In the genomic region with DNA sequence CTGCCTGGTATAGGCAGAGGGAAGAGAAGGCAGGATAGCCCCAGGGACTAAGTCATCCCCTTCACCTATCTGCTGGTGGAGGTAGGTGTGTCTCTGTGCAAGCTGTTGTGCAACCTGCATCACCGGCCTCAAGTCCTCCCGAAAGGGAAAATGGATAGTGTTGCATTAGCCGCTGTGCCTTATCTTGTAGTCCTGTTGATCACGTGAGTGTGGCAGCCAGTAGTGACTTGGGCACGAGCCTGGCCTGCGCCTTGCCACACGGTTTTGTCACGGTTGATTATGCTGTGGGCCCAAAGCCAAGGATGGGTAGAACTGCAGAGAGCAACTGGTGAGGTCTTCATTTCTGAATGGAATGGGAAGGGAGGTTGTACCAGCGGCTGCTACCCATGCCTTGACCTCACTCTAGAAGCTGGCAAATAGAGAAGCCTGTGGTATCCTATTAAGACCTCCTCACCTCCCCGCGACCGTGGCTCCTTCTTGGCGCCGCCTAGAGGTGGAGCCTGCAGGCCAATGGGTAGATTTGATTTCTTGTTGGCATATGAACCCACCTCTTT, we compare ENCODE assay signal across 8 mouse cellular contexts. TPM values are rescaled to one million over a fixed set of nuclear protein-coding genes. Genes with fewer than 3 reads are reported as not detected.
DNase-seq lines count a peak whose midpoint lies in the region; ATAC-seq and TF ChIP-seq lines count a peak whose summit lies in the region.

No protein-coding gene starts in this region.

- H3K27me3 ChIP-seq in MEL (ENCODE audit: control insufficient read depth in 1 of 2, insufficient read depth in 2 of 2, low read length in 2 of 2), result no peaks in the 10 kb centered on the region
- no peaks in the 10 kb centered on the region for H3K27me3 ChIP-seq in heart, embryonic 16.5 days (ENCODE audit: control insufficient read depth, insufficient read depth, low read length)
- peaks cover 8% of the 10 kb centered on the region for H3K27me3 ChIP-seq in megakaryocyte, embryonic 14.5 days (replicated peaks)
- H3K27me3 ChIP-seq in spleen, adult 2 months (ENCODE audit: control insufficient read depth, insufficient read depth, low read length), result no peaks in the 10 kb centered on the region

- TF ChIP-seq POLR2A in MEL (IDR thresholded peaks at IDR 0.05; ENCODE audit: control insufficient read depth in 1 of 2, insufficient read depth in 1 of 2, low read depth in 1 of 2, low read length in 2 of 2, poor library complexity in 1 of 2), result peak; percentile 49 to 79; a peak in 2 of 4 replicates
- TF ChIP-seq POLR2A in spleen, adult 2 months (IDR thresholded peaks at IDR 0.05; ENCODE audit: low read depth, low read length), result no peak; the same call in 1 of the 2 replicates

- peaks cover 4 to 10% of the 10 kb centered on the region in 2 experiments; a peak in 3 of 4 replicates for H3K4me1 ChIP-seq in MEL (ENCODE audit: control insufficient read depth in 1 of 2, insufficient read depth in 2 of 2, low read length in 2 of 2)
- peaks cover 19% of the 10 kb centered on the region for H3K4me1 ChIP-seq in heart, embryonic 16.5 days (ENCODE audit: control insufficient read depth, insufficient read depth, low read length)
- peaks cover 71% of the 10 kb centered on the region for H3K4me1 ChIP-seq in megakaryocyte, embryonic 14.5 days
- peaks cover 13% of the 10 kb centered on the region; the same call in 1 of the 2 replicates for H3K4me1 ChIP-seq in spleen, adult 2 months (ENCODE audit: control insufficient read depth, insufficient read depth, insufficient read length)

- H3K9ac ChIP-seq in MEL (ENCODE audit: control insufficient read depth, low read depth, low read length, poor library complexity, severe bottlenecking), result peak overlapping the region; percentile 80
- peak overlapping the region; percentile 84; the same call in 1 of the 2 replicates for H3K9ac ChIP-seq in heart, embryonic 16.5 days (ENCODE audit: low read length)

- peak overlapping the region; percentile 25 for H3K27ac ChIP-seq in MEL (ENCODE audit: control insufficient read depth, low read depth, low read length)
- H3K27ac ChIP-seq in heart, embryonic 16.5 days (ENCODE audit: low read length), result no peak overlapping the region
- H3K27ac ChIP-seq in spleen, adult 2 months (ENCODE audit: insufficient read depth, low read length), result 0 out of 2 replicates have a peak overlapping the region, but pooled peaks have one; percentile 22

- H3K79me2 ChIP-seq in MEL (ENCODE audit: control insufficient read depth, insufficient read depth, low read length, poor library complexity), result peaks cover 19% of the 10 kb centered on the region

- WGBS in heart, embryonic 16.5 days, result 14% methylated on average over 14 of the region's 14 CpGs
- WGBS in spleen, adult 2 months, result 14% methylated on average over 14 of the region's 14 CpGs

- no peaks in the 10 kb centered on the region for H3K9me3 ChIP-seq in MEL (replicated peaks; ENCODE audit: insufficient read depth, low read length)
- no peaks in the 10 kb centered on the region for H3K9me3 ChIP-seq in heart, embryonic 16.5 days (replicated peaks; ENCODE audit: control insufficient read depth, low read length)
- no peaks in the 10 kb centered on the region for H3K9me3 ChIP-seq in megakaryocyte, embryonic 14.5 days

- no peak for ATAC-seq in heart, embryonic 16.5 days (replicated peaks; ENCODE audit: extremely low read depth, insufficient read depth, low FRiP score)

- peak; percentile 38 to 72 (median 55); a peak in 5 of 6 replicates for TF ChIP-seq CTCF in MEL (IDR thresholded peaks at IDR 0.05 in 2 of 3, conservative IDR thresholded peaks at IDR 0.05 in 1 of 3; ENCODE audit: control insufficient read depth in 1 of 3, insufficient read depth in 1 of 3, low read depth in 2 of 3, low read length in 3 of 3, poor library complexity in 1 of 3, severe bottlenecking in 1 of 3)
- TF ChIP-seq CTCF in spleen, adult 2 months (IDR thresholded peaks at IDR 0.05; ENCODE audit: extremely low read depth, insufficient read depth, insufficient read length, insufficient replicate concordance), result peak; percentile 41; the same call in 1 of the 2 replicates

- TF ChIP-seq EP300 in MEL (IDR thresholded peaks at IDR 0.05; ENCODE audit: low read depth in 1 of 2, low read length in 2 of 2), result 0 out of 4 replicates have a peak, but pooled peaks of 1 of the 2 experiments have one; percentile 6

- peak overlapping the region; percentile 90 for H3K4me2 ChIP-seq in heart, embryonic 16.5 days (ENCODE audit: low read depth, low read length)

- peak; percentile 49 to 81 for DNase-seq in adrenal gland, adult (ENCODE audit: inconsistent age in 2 of 2, low spot score in 1 of 2)
- DNase-seq in adrenal gland, adult 18-20 months (ENCODE audit: low spot score in 2 of 2), result no peak
- peak; percentile 91 for DNase-seq in MEL (ENCODE audit: low read depth, low spot score)
- DNase-seq in cerebellum, postnatal 10 days, result peak; percentile 98
- peak; percentile 69 to 78 for DNase-seq in kidney, postnatal 36 days
- DNase-seq in spleen, adult 2 months (ENCODE audit: low read depth in 1 of 2, low spot score in 2 of 2), result peak in 1 of 2 experiments; percentile 66

- H3K36me3 ChIP-seq in MEL (ENCODE audit: control insufficient read depth in 1 of 2, insufficient read depth in 2 of 2, low read length in 2 of 2), result peaks cover 0 to 9% of the 10 kb centered on the region in 2 experiments; a peak in 1 of 4 replicates
- no peaks in the 10 kb centered on the region for H3K36me3 ChIP-seq in heart, embryonic 16.5 days (ENCODE audit: control insufficient read depth, insufficient read depth)
- H3K36me3 ChIP-seq in megakaryocyte, embryonic 14.5 days (replicated peaks; ENCODE audit: low read length), result peaks cover 4% of the 10 kb centered on the region
- no peaks in the 10 kb centered on the region for H3K36me3 ChIP-seq in spleen, adult 2 months (ENCODE audit: control insufficient read depth, insufficient read depth, low read length)

- H3K4me3 ChIP-seq in MEL (ENCODE audit: control insufficient read depth in 1 of 2, insufficient read depth in 1 of 2, low read depth in 2 of 2, low read length in 2 of 2), result peak overlapping the region; percentile 58 to 81
- peak overlapping the region; percentile 75 for H3K4me3 ChIP-seq in heart, embryonic 16.5 days (ENCODE audit: low read length)
- peak overlapping the region; percentile 95 for H3K4me3 ChIP-seq in megakaryocyte, embryonic 14.5 days (replicated peaks)
- peak overlapping the region; percentile 75 for H3K4me3 ChIP-seq in spleen, adult 2 months (ENCODE audit: extremely low read depth, insufficient read depth, insufficient read length)

- TF ChIP-seq RAD21 in MEL (IDR thresholded peaks at IDR 0.05; ENCODE audit: low read depth, low read length), result no peak; the same call in 1 of the 2 replicates

TF ChIP-seq in MEL, 35 proteins besides CTCF, POLR2A, EP300 and RAD21 (continues in another document):
- TF ChIP-seq MAFK (IDR thresholded peaks at IDR 0.05; ENCODE audit: borderline replicate concordance, low read depth, low read length) (no peak), UBTF (IDR thresholded peaks at IDR 0.05; ENCODE audit: borderline replicate concordance, insufficient read depth, low read depth, low read length) (no peak), GABPA (IDR thresholded peaks at IDR 0.05; ENCODE audit: low read depth, low read length) (no peak), MEF2A (IDR thresholded peaks at IDR 0.05; ENCODE audit: extremely low read depth, insufficient replicate concordance, low read depth, low read length, poor library complexity, severe bottlenecking) (no peak), USF1 (IDR thresholded peaks at IDR 0.05; ENCODE audit: low read depth, low read length) (peak; percentile 95), CHD2 (IDR thresholded peaks at IDR 0.05; ENCODE audit: low read length) (no peak), NELFE (IDR thresholded peaks at IDR 0.05; ENCODE audit: low read depth, low read length) (peak; percentile 47; the same call in 1 of the 2 replicates), MAX (IDR thresholded peaks at IDR 0.05; ENCODE audit: low read length) (peak; percentile 89), GATA1 (IDR thresholded peaks at IDR 0.05; ENCODE audit: low read depth, low read length) (peak; percentile 70; the same call in 1 of the 2 replicates), CHD1 (IDR thresholded peaks at IDR 0.05; ENCODE audit: low read depth, low read length) (no peak), ELF1 (IDR thresholded peaks at IDR 0.05; ENCODE audit: low read depth, low read length) (no peak), TCF12 (IDR thresholded peaks at IDR 0.05; ENCODE audit: low read depth, low read length) (peak; percentile 19; the same call in 1 of the 2 replicates), KAT2A (conservative IDR thresholded peaks at IDR 0.05; ENCODE audit: low read depth, low read length) (no peak), POLR2AphosphoS2 (IDR thresholded peaks at IDR 0.05; ENCODE audit: low read length) (no peak), USF2 (IDR thresholded peaks at IDR 0.05; ENCODE audit: borderline replicate concordance in 1 of 2, insufficient read depth in 1 of 2, low read depth in 1 of 2, low read length in 2 of 2) (peak; percentile 62 to 75), BHLHE40 (IDR thresholded peaks at IDR 0.05; ENCODE audit: borderline replicate concordance, low read depth, low read length) (peak; percentile 98), MXI1 (IDR thresholded peaks at IDR 0.05; ENCODE audit: low read depth, low read length) (peak; percentile 56; the same call in 1 of the 2 replicates), SMC3 (IDR thresholded peaks at IDR 0.05; ENCODE audit: low read depth, low read length) (0 out of 2 replicates have a peak, but pooled peaks have one; percentile 4), TBP (IDR thresholded peaks at IDR 0.05; ENCODE audit: low read depth, low read length) (peak; percentile 80)

RNA-seq across cellular contexts. Expression of a gene that starts 1.8 kb away (rescaled TPM):
- total RNA-seq in adrenal gland, adult 18-20 months (2021), result 10 to 100 TPM; 29.9 to 33.1 TPM
- 30.3 and 34.8 TPM in 2 replicates for total RNA-seq in MEL (2012; rRNA removed)
- 10 to 100 TPM in 1 of 2 experiments, not detected in 1; 77.0 TPM for polyA plus RNA-seq in MEL (2012; ENCODE audit: insufficient read depth in 1 of 2, insufficient read length in 2 of 2, low read depth in 1 of 2, low replicate concordance in 2 of 2, missing spikeins in 1 of 2)
- polyA plus RNA-seq in heart, embryonic 16.5 days (2015; fragmentation: Nextera tagmentation; extraction: Ambion mirVana), result 9.0 and 9.5 TPM in 2 replicates
- polyA plus RNA-seq in megakaryocyte, embryonic 14.5 days (2012; ENCODE audit: insufficient read depth, low replicate concordance), result 230 and 1,256 TPM in 2 replicates
- polyA plus RNA-seq in spleen, adult 2 months (2012; rRNA removed), result 109 and 137 TPM in 2 replicates

RNA-seq across cellular contexts. Expression of a gene that starts 36.7 kb away (rescaled TPM):
- 10 to 100 TPM; 19.8 to 34.3 TPM for total RNA-seq in adrenal gland, adult 18-20 months (2021)
- total RNA-seq in MEL (2012; rRNA removed), result 156 and 234 TPM in 2 replicates
- polyA plus RNA-seq in MEL (2012; ENCODE audit: insufficient read depth in 1 of 2, insufficient read length in 2 of 2, low read depth in 1 of 2, low replicate concordance in 2 of 2, missing spikeins in 1 of 2), result 100 to 1,000 TPM in 1 of 2 experiments, 10 to 100 TPM in 1; 90.9 to 106 TPM
- polyA plus RNA-seq in heart, embryonic 16.5 days (2015; fragmentation: Nextera tagmentation; extraction: Ambion mirVana), result 49.2 and 53.8 TPM in 2 replicates
- polyA plus RNA-seq in megakaryocyte, embryonic 14.5 days (2012; ENCODE audit: insufficient read depth, low replicate concordance), result 1.3 and 4.3 TPM in 2 replicates
- polyA plus RNA-seq in spleen, adult 2 months (2012; rRNA removed), result 9.4 and 11.9 TPM in 2 replicates

Comparison
In these comparisons a context has a peak if more than half of its experiments do, and no peak if none do; other contexts are left out.
1. DNase-seq: peak in adrenal gland, adult (2 of 2), MEL (single experiment), cerebellum, postnatal 10 days (2 of 2) and kidney, postnatal 36 days (2 of 2); none in adrenal gland, adult 18-20 months (0 of 2).
2. Peak in every context shown above with its lines, with median percentiles within 50 percentile points of each other: H3K4me3 ChIP-seq.